Mouse (Mus musculus): Measurements from ENCODE around the gene Parn.

Gene Parn

GRCm38 (mm10) chr16:13621745-13622507 lies 46.0 kb downstream of the Parn start:
- no peak for DNase-seq (ENCODE audit: low read depth, low spot score)

GRCm38 (mm10) chr16:13620194-13620593 lies 47.8 kb downstream of the Parn start:
- no peak for DNase-seq (ENCODE audit: low read depth, low spot score)

- DNase-seq (ENCODE audit: low read depth, low spot score): peak; percentile 17
These were observed 52.7 kb downstream of the Parn start for GRCm38 (mm10) chr16:13615276-13615675.

- no peak for DNase-seq (ENCODE audit: low read depth, low spot score)
These were observed 55.4 kb downstream of the Parn start for GRCm38 (mm10) chr16:13612571-13612970.

- no peak for DNase-seq (ENCODE audit: low read depth, low spot score)
These were observed 55.9 kb downstream of the Parn start for GRCm38 (mm10) chr16:13612058-13612457.

- DNase-seq (ENCODE audit: low read depth, low spot score): no peak
These were observed 56.6 kb downstream of the Parn start for GRCm38 (mm10) chr16:13611399-13611798.

- DNase-seq (ENCODE audit: low read depth, low spot score): no peak
These were observed 57.0 kb downstream of the Parn start for GRCm38 (mm10) chr16:13610951-13611381.

GRCm38 (mm10) chr16:13608705-13609085 lies 59.3 kb downstream of the Parn start:
- no peak for DNase-seq (ENCODE audit: low read depth, low spot score)

GRCm38 (mm10) chr16:13607987-13608704 lies 59.8 kb downstream of the Parn start:
- DNase-seq (ENCODE audit: low read depth, low spot score): no peak

GRCm38 (mm10) chr16:13602779-13603178 lies 65.2 kb downstream of the Parn start:
- no peak for DNase-seq (ENCODE audit: low read depth, low spot score)

- no peak for DNase-seq (ENCODE audit: low read depth, low spot score)
These were observed 78.9 kb downstream of the Parn start for GRCm38 (mm10) chr16:13589049-13589408.

- no peak for DNase-seq (ENCODE audit: low read depth, low spot score)
These were observed 79.6 kb downstream of the Parn start for GRCm38 (mm10) chr16:13588182-13589048.

GRCm38 (mm10) chr16:13585234-13585633 lies 82.7 kb downstream of the Parn start:
- no peak for DNase-seq (ENCODE audit: low read depth, low spot score)

GRCm38 (mm10) chr16:13580784-13581183 lies 87.2 kb downstream of the Parn start:
- no peak for DNase-seq (ENCODE audit: low read depth, low spot score)

GRCm38 (mm10) chr16:13580016-13580415 lies 88.0 kb downstream of the Parn start:
- DNase-seq (ENCODE audit: low read depth, low spot score): no peak

- DNase-seq (ENCODE audit: low read depth, low spot score): no peak
These were observed 92.7 kb downstream of the Parn start for GRCm38 (mm10) chr16:13575306-13575705.

GRCm38 (mm10) chr16:13568280-13568679 lies 99.7 kb downstream of the Parn start:
- DNase-seq (ENCODE audit: low read depth, low spot score): no peak

- DNase-seq (ENCODE audit: low read depth, low spot score): no peak
These were observed 100.4 kb downstream of the Parn start for GRCm38 (mm10) chr16:13567614-13568013.

GRCm38 (mm10) chr16:13566351-13566750 lies 101.6 kb downstream of the Parn start:
- no peak for DNase-seq (ENCODE audit: low read depth, low spot score)

GRCm38 (mm10) chr16:13565291-13565690 lies 102.7 kb downstream of the Parn start:
- no peak for DNase-seq (ENCODE audit: low read depth, low spot score)

GRCm38 (mm10) chr16:13557784-13558183 lies 110.2 kb downstream of the Parn start:
- no peak for DNase-seq (ENCODE audit: low read depth, low spot score)

GRCm38 (mm10) chr16:13556954-13557470 lies 111.0 kb downstream of the Parn start:
- DNase-seq (ENCODE audit: low read depth, low spot score): no peak

Measured in retina, postnatal 7 days (tissue).